Mouse (Mus musculus): Measurements from ENCODE around the gene Glt8d2. TPM values are rescaled to one million over a fixed set of nuclear protein-coding genes. Genes with fewer than 3 reads are reported as not detected.

Gene Glt8d2
- 4.3 TPM in 2 replicates for polyA plus RNA-seq (2015; fragmentation: Nextera tagmentation; extraction: Ambion mirVana)

DNA sequence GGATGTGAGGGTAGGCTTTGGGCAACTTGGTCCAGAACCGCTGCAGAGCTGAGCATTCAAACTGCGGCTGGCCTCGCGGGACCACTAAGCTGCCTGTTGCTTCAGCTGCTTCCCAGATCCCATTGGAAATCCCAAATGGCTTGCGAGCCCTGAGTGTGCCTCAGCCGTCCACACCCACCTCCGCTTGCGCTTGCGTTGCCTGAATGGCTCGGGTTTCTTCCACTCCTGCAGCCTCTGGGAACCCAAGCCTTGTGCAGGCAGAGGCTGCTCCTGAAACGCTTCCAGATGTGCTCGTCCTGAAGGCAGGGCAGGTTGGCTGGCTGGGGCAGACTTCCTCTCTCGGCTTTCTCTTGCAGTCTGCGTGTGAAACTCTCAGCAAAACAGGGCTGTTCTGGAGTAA is at the start of gene Glt8d2:
Gene Glt8d2 (minus strand): TSS at position 157 of the 400 bp plus-strand sequence.
- peaks cover 9% of the 10 kb centered on the region for H3K4me1 ChIP-seq (replicated peaks; ENCODE audit: control insufficient read depth, insufficient read depth, low read length)
- no peaks in the 10 kb centered on the region for H3K9me3 ChIP-seq (ENCODE audit: control insufficient read depth, low read length)
- H3K27ac ChIP-seq (ENCODE audit: low read length): peak within 1 kb of the TSS; percentile 63
- ATAC-seq (ENCODE audit: low read depth): peak; percentile 88
- peak within 1 kb of the TSS; percentile 59 for H3K4me2 ChIP-seq (ENCODE audit: low read depth, low read length)
- H3K4me3 ChIP-seq (ENCODE audit: low read length): peak within 1 kb of the TSS; percentile 35
- WGBS: 2% methylated on average over 14 of the region's 14 CpGs
- H3K27me3 ChIP-seq (ENCODE audit: control insufficient read depth, insufficient read depth, low read depth, low read length): 0 out of 2 replicates have a peak, but pooled peaks cover 2% of the 10 kb centered on the region
- peak within 1 kb of the TSS; percentile 58 for H3K9ac ChIP-seq (ENCODE audit: low read length)
- H3K36me3 ChIP-seq (ENCODE audit: control insufficient read depth, insufficient read depth, low read length): no peaks in the 10 kb centered on the region

DNA sequence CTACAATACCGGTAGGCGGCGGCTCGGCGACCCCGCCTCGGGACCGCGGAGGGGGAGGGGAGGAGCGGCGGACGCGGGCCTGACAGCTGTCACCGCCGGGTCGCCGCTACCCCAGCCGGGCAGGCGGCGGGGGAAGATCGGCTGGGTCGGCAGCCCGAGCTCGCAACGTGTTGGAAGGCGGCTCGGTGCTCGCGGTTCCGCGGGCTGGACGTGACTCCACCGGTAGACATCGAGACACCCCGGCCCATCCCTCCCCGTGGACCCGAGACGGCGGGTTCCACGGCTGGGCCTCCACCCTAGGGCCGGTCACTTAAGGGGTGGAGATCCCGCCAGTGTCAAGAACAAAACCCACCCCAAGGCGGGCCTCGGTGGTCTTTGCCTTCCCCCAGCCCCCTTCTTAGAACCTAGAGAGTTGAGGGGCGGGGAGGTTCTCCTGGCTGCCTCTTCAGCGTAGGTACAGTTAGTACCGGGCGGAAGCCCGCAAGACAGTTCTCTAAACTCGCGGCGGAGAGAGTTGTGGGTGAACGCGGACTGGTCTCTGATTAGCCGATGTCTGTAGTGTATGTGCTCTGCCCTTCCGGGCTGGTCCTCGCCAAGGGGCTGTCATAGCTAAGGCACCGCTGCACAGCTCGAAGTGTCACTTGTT is 9.0 kb upstream of the Glt8d2 start:
- peaks cover 7% of the 10 kb centered on the region; the same call in 1 of the 2 replicates for H3K36me3 ChIP-seq (ENCODE audit: control insufficient read depth, insufficient read depth, low read length)
- H3K9ac ChIP-seq (ENCODE audit: low read length): peak overlapping the region; percentile 89
- H3K27ac ChIP-seq (ENCODE audit: low read length): peak overlapping the region; percentile 58
- H3K4me1 ChIP-seq (replicated peaks; ENCODE audit: control insufficient read depth, insufficient read depth, low read length): peaks cover 10% of the 10 kb centered on the region
- peak overlapping the region; percentile 95 for H3K4me3 ChIP-seq (ENCODE audit: low read length)
- under 1% methylated on average over 46 of the region's 59 CpGs for WGBS
- ATAC-seq (ENCODE audit: low read depth): peak; percentile 70
- H3K4me2 ChIP-seq (ENCODE audit: low read depth, low read length): peak overlapping the region; percentile 64
- no peaks in the 10 kb centered on the region for H3K9me3 ChIP-seq (ENCODE audit: control insufficient read depth, low read length)
- H3K27me3 ChIP-seq (ENCODE audit: control insufficient read depth, insufficient read depth, low read depth, low read length): no peaks in the 10 kb centered on the region

DNA sequence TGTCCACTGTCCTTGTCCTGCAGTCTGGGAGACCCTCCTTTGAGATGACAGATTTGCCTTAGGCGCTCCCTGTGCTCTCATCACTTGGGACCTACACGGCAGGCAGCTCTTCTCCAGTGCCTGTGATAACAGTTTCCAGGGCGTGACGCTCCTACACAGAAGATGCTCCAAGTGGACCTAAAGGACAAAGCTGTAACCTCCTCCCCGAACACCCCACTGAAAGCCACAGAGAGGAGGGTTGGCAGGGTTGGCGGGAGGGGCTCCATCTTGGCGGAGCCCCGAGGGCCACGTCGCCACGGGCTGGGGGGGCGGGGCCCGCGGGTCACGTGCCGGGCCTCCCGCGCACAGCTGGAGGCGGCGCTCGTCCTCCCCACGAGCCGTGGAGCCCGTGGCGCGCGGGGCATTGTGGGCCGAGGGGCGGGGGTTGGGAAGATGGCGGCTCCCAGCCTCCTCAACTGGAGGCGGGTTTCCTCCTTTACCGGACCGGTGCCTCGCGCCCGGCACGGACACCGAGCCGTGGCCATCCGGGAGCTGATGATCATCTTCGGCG is 8.3 kb upstream of the Glt8d2 start:
- peak; percentile 96 for ATAC-seq (ENCODE audit: low read depth)
- peak overlapping the region; percentile 64 for H3K4me2 ChIP-seq (ENCODE audit: low read depth, low read length)
- peak overlapping the region; percentile 95 for H3K4me3 ChIP-seq (ENCODE audit: low read length)
- H3K27ac ChIP-seq (ENCODE audit: low read length): peak overlapping the region; percentile 58
- H3K9me3 ChIP-seq (ENCODE audit: control insufficient read depth, low read length): no peaks in the 10 kb centered on the region
- peak overlapping the region; percentile 89 for H3K9ac ChIP-seq (ENCODE audit: low read length)
- peaks cover 5% of the 10 kb centered on the region; the same call in 1 of the 2 replicates for H3K36me3 ChIP-seq (ENCODE audit: control insufficient read depth, insufficient read depth, low read length)
- peaks cover 10% of the 10 kb centered on the region for H3K4me1 ChIP-seq (replicated peaks; ENCODE audit: control insufficient read depth, insufficient read depth, low read length)
- under 1% methylated on average over 39 of the region's 42 CpGs for WGBS
- no peaks in the 10 kb centered on the region for H3K27me3 ChIP-seq (ENCODE audit: control insufficient read depth, insufficient read depth, low read depth, low read length)

- WGBS: 69% methylated on average over 3 of the region's 3 CpGs
- Histone ChIP-seq H3K4me2 (ENCODE audit: low read depth, low read length) (no peak overlapping the region), H3K4me3 (ENCODE audit: low read length) (no peak overlapping the region), H3K36me3 (ENCODE audit: control insufficient read depth, insufficient read depth, low read length) (peaks cover 5% of the 10 kb centered on the region; the same call in 1 of the 2 replicates), H3K4me1 (replicated peaks; ENCODE audit: control insufficient read depth, insufficient read depth, low read length) (peaks cover 10% of the 10 kb centered on the region), H3K27me3 (ENCODE audit: control insufficient read depth, insufficient read depth, low read depth, low read length) (no peaks in the 10 kb centered on the region), H3K27ac (ENCODE audit: low read length) (no peak overlapping the region), H3K9ac (ENCODE audit: low read length) (no peak overlapping the region), H3K9me3 (ENCODE audit: control insufficient read depth, low read length) (no peaks in the 10 kb centered on the region)
- ATAC-seq (ENCODE audit: low read depth): peak; percentile 17; the same call in 1 of the 2 replicates
These were observed 7.0 kb upstream of the Glt8d2 start for GRCm38 (mm10) chr10:82697305-82697898.

DNA sequence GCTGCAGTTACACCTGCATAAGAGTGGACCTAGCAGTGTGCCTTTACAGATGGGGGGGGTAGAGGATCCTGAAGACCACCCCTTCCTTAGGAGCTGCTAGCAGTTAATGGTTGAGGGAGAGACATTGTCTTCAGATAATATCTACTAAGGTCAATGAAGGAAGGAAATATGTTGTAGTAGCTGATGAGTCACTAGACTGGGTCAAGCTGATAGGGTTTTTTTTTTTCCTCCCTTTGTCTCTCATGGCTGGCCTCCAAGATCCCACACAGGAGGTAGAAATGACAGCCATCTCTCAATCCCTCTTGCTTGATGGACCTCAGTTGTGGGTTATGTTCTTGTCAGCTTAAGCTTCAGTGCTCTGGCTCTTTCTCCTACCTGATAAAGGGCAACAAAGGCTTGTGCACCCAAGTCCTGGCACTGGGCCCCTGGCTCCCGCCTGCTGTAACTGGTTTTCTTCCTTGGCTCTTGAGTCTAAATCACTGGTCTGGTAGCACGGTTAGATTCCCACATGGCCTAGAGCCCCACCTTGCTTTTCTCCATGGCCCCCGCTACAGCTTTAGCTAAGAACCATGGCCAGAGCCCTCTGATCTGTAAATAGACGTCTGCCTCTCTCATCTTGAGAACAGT is 6.1 kb upstream of the Glt8d2 start:
- WGBS: 56% methylated on average over 4 of the region's 4 CpGs

GRCm38 (mm10) chr10:82695956-82696355 is 5.5 kb upstream of the Glt8d2 start, which contains the start of gene Hcfc2:
Gene Hcfc2, plus strand, starts transcription at chr10:82696160.
- ATAC-seq (ENCODE audit: low read depth): no peak
- Histone ChIP-seq H3K4me2 (ENCODE audit: low read depth, low read length) (no peak within 1 kb of the TSS), H3K4me3 (ENCODE audit: low read length) (no peak within 1 kb of the TSS), H3K27ac (ENCODE audit: low read length) (peak within 1 kb of the TSS; percentile 18), H3K36me3 (ENCODE audit: control insufficient read depth, insufficient read depth, low read length) (no peaks in the 10 kb centered on the region), H3K9ac (ENCODE audit: low read length) (no peak within 1 kb of the TSS), H3K9me3 (ENCODE audit: control insufficient read depth, low read length) (no peaks in the 10 kb centered on the region), H3K27me3 (ENCODE audit: control insufficient read depth, insufficient read depth, low read depth, low read length) (0 out of 2 replicates have a peak, but pooled peaks cover 2% of the 10 kb centered on the region), H3K4me1 (replicated peaks; ENCODE audit: control insufficient read depth, insufficient read depth, low read length) (peaks cover 10% of the 10 kb centered on the region)
- WGBS: 55% methylated on average over 5 of the region's 5 CpGs

More for the DNA sequence above, 6.1 kb upstream of the Glt8d2 start:
- H3K9ac ChIP-seq (ENCODE audit: low read length): no peak overlapping the region
- H3K27me3 ChIP-seq (ENCODE audit: control insufficient read depth, insufficient read depth, low read depth, low read length): no peaks in the 10 kb centered on the region
- peaks cover 2% of the 10 kb centered on the region; the same call in 1 of the 2 replicates for H3K36me3 ChIP-seq (ENCODE audit: control insufficient read depth, insufficient read depth, low read length)
- peaks cover 10% of the 10 kb centered on the region for H3K4me1 ChIP-seq (replicated peaks; ENCODE audit: control insufficient read depth, insufficient read depth, low read length)
- peak overlapping the region; percentile 18 for H3K27ac ChIP-seq (ENCODE audit: low read length)
- no peaks in the 10 kb centered on the region for H3K9me3 ChIP-seq (ENCODE audit: control insufficient read depth, low read length)
- ATAC-seq (ENCODE audit: low read depth): no peak
- no peak overlapping the region for H3K4me3 ChIP-seq (ENCODE audit: low read length)
- H3K4me2 ChIP-seq (ENCODE audit: low read depth, low read length): no peak overlapping the region

DNA sequence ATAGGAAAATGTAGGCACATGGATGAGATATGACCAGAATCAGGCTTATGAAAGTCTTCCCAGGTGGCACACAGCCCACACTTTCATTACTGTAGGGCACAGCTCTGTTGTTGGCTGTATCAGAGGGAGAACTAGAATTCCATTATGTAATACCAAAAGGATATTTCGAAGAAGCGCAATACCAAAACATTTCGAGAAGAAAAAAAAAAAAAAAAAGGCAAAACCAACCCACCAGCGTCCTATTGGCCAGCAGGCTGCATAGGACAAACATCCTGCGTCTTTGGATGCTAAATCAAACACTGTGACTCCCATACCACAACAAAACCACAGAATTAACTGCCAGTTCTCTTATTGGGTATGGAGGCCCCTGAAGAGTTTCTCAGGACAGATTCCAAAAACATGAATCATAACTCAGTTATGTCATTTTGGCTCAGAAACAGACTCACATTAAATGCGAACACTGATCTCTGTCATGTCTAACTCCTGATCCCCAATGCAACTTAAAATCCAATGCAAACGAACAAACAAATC is 704 bp downstream of the Glt8d2 start:
- Histone ChIP-seq H3K4me1 (replicated peaks; ENCODE audit: control insufficient read depth, insufficient read depth, low read length) (peaks cover 9% of the 10 kb centered on the region), H3K4me3 (ENCODE audit: low read length) (peak overlapping the region; percentile 35), H3K27ac (ENCODE audit: low read length) (peak overlapping the region; percentile 63), H3K27me3 (ENCODE audit: control insufficient read depth, insufficient read depth, low read depth, low read length) (0 out of 2 replicates have a peak, but pooled peaks cover 2% of the 10 kb centered on the region), H3K9ac (ENCODE audit: low read length) (peak overlapping the region; percentile 58; the same call in 1 of the 2 replicates), H3K4me2 (ENCODE audit: low read depth, low read length) (peak overlapping the region; percentile 59), H3K9me3 (ENCODE audit: control insufficient read depth, low read length) (no peaks in the 10 kb centered on the region), H3K36me3 (ENCODE audit: control insufficient read depth, insufficient read depth, low read length) (no peaks in the 10 kb centered on the region)
- WGBS: 40% methylated on average over 7 of the region's 7 CpGs
- peak; percentile 86 for ATAC-seq (ENCODE audit: low read depth)

- Histone ChIP-seq H3K4me1 (replicated peaks; ENCODE audit: control insufficient read depth, insufficient read depth, low read length) (peaks cover 5% of the 10 kb centered on the region), H3K27me3 (ENCODE audit: control insufficient read depth, insufficient read depth, low read depth, low read length) (no peaks in the 10 kb centered on the region), H3K4me2 (ENCODE audit: low read depth, low read length) (no peak overlapping the region), H3K9ac (ENCODE audit: low read length) (no peak overlapping the region), H3K4me3 (ENCODE audit: low read length) (no peak overlapping the region), H3K9me3 (ENCODE audit: control insufficient read depth, low read length) (no peaks in the 10 kb centered on the region), H3K36me3 (ENCODE audit: control insufficient read depth, insufficient read depth, low read length) (no peaks in the 10 kb centered on the region), H3K27ac (ENCODE audit: low read length) (no peak overlapping the region)
- no peak for ATAC-seq (ENCODE audit: low read depth)
- WGBS: 42% methylated on average over 2 of the region's 2 CpGs
These were observed 5.0 kb downstream of the Glt8d2 start for GRCm38 (mm10) chr10:82685440-82685839.

Measured in lung, embryonic 16.5 days (tissue).